Mouse (Mus musculus): Measurements from ENCODE around the gene Acd. TPM values are rescaled to one million over a fixed set of nuclear protein-coding genes. Genes with fewer than 3 reads are reported as not detected.

Acd gene
- polyA plus RNA-seq, 2 experiments, result 52.8 to 62.0 TPM

DNA sequence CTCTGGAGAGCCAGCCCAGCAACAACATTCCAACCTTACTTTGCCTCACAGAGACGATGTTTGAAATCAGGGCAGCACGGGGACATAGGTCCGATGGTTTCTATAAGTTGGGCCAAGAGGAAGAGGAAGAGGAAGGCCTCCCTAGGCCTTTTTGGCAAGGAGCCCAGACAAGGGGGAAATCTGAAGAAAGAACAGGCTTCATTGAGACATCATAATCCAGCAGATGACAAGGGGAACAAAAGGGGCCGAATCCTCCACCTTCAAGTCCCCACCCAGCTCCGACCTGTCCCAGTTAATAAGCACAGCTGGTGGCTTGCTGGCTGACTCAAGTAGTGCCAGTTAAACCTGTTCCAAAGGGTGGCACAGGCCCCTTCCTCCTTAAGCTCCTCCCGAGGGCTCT is 14.1 kb upstream of the Acd start:
- no peak for ATAC-seq (ENCODE audit: low FRiP score, low read depth)
- no peak overlapping the region for H3K4me2 ChIP-seq (replicated peaks; ENCODE audit: low read depth, low read length, severe bottlenecking)
- H3K9ac ChIP-seq (ENCODE audit: low read depth, low read length, severe bottlenecking), result no peak overlapping the region
- H3K4me1 ChIP-seq (ENCODE audit: control insufficient read depth, insufficient read depth, low read length), result no peaks in the 10 kb centered on the region
- no peaks in the 10 kb centered on the region for H3K9me3 ChIP-seq (ENCODE audit: control insufficient read depth, low read length)
- no peak for TF ChIP-seq POLR2A (IDR thresholded peaks at IDR 0.05; ENCODE audit: borderline replicate concordance, extremely low read depth, insufficient read depth, insufficient read length)
- no peaks in the 10 kb centered on the region for H3K27me3 ChIP-seq (ENCODE audit: control insufficient read depth, insufficient read depth, low read length)
- H3K36me3 ChIP-seq (ENCODE audit: control insufficient read depth, insufficient read depth, low read length), result peaks cover 17% of the 10 kb centered on the region
- no peak overlapping the region for H3K4me3 ChIP-seq (replicated peaks; ENCODE audit: low read length)
- DNase-seq (ENCODE audit: low spot score), result no peak
- WGBS, result 67% methylated on average over 6 of the region's 6 CpGs
- no peak overlapping the region for H3K27ac ChIP-seq (replicated peaks; ENCODE audit: low read depth, low read length)

DNA sequence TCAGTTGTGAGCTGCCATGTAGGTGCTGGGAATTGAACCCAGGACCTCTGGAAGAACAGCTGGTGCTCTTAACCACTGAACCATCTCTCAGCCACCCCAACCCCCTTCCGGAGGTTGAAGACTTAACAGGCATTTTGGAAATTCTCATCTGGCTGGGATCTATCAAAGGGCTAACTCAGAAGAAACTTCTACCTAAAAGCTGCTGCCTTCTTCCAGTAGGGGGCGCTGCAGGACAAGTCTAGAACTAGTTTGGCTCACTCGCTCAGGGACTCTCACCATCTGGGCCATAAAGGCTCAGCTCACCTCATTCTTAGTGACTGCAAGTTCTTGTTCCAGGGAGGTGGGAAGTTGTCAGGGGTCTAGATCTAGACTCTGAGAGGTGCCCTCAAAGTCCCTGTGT is 13.2 kb upstream of the Acd start:
- H3K27me3 ChIP-seq (ENCODE audit: control insufficient read depth, insufficient read depth, low read length), result no peaks in the 10 kb centered on the region
- no peak overlapping the region for H3K4me2 ChIP-seq (replicated peaks; ENCODE audit: low read depth, low read length, severe bottlenecking)
- no peak for TF ChIP-seq POLR2A (IDR thresholded peaks at IDR 0.05; ENCODE audit: borderline replicate concordance, extremely low read depth, insufficient read depth, insufficient read length)
- ATAC-seq (ENCODE audit: low FRiP score, low read depth) (peak; percentile 73), DNase-seq (ENCODE audit: low spot score) (peak; percentile 94)
- H3K4me1 ChIP-seq (ENCODE audit: control insufficient read depth, insufficient read depth, low read length), result no peaks in the 10 kb centered on the region
- H3K27ac ChIP-seq (replicated peaks; ENCODE audit: low read depth, low read length), result peak overlapping the region; percentile 15; the same call in 1 of the 2 replicates
- WGBS, result 8% methylated on average over 3 of the region's 3 CpGs
- no peaks in the 10 kb centered on the region for H3K9me3 ChIP-seq (ENCODE audit: control insufficient read depth, low read length)
- no peak overlapping the region for H3K4me3 ChIP-seq (replicated peaks; ENCODE audit: low read length)
- H3K9ac ChIP-seq (ENCODE audit: low read depth, low read length, severe bottlenecking), result no peak overlapping the region
- H3K36me3 ChIP-seq (ENCODE audit: control insufficient read depth, insufficient read depth, low read length), result peaks cover 12% of the 10 kb centered on the region

DNA sequence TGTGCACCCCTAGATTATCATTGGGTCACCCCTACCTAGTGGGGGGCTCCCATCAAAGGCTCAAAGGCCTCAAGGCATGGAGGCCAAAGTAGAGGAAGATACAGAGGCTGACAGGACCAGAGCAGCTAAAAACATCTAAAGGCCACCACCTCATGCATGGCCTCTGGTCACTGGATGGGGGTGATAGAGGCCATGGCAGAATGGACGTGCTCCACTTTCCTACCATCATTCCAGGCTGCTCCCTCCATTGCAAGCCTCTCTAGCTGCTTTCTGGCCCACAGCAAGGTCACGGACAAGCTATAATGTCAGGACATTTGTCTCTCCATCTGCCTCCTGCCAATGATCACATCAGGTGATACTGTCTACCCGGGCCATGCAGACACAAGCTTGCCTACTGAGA is 11.4 kb upstream of the Acd start:
- Histone ChIP-seq H3K4me3 (replicated peaks; ENCODE audit: low read length) (no peak overlapping the region), H3K9me3 (ENCODE audit: control insufficient read depth, low read length) (no peaks in the 10 kb centered on the region), H3K4me2 (replicated peaks; ENCODE audit: low read depth, low read length, severe bottlenecking) (no peak overlapping the region), H3K27ac (replicated peaks; ENCODE audit: low read depth, low read length) (no peak overlapping the region), H3K36me3 (ENCODE audit: control insufficient read depth, insufficient read depth, low read length) (peaks cover 12% of the 10 kb centered on the region), H3K9ac (ENCODE audit: low read depth, low read length, severe bottlenecking) (no peak overlapping the region), H3K27me3 (ENCODE audit: control insufficient read depth, insufficient read depth, low read length) (no peaks in the 10 kb centered on the region), H3K4me1 (ENCODE audit: control insufficient read depth, insufficient read depth, low read length) (no peaks in the 10 kb centered on the region)
- 91% methylated on average over 3 of the region's 3 CpGs for WGBS
- ATAC-seq (ENCODE audit: low FRiP score, low read depth), result no peak
- no peak for TF ChIP-seq POLR2A (IDR thresholded peaks at IDR 0.05; ENCODE audit: borderline replicate concordance, extremely low read depth, insufficient read depth, insufficient read length)
- DNase-seq (ENCODE audit: low spot score), result no peak

DNA sequence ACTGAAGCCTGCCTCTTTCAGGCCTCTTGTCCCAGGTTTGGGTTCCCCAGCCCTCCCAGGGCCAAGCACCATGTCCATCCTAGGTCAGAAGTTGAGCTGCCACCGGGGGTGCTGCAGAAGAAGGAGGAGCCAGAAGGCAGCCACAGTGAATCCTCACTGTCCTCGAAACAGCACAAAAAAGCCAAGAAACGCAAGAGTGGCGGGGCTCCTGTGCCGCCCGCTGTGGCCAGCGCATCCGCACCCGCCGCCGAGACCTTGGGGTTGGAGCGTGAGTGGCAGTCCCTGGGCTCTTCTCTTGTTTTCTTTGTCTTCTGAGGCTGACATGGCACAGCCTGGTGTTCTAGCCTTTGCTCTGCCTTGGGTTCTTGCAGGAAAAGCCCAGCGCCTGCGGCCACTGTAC is 8.4 kb upstream of the Acd start:
- DNase-seq (ENCODE audit: low spot score) (no peak), ATAC-seq (ENCODE audit: low FRiP score, low read depth) (no peak)
- no peaks in the 10 kb centered on the region for H3K27me3 ChIP-seq (ENCODE audit: control insufficient read depth, insufficient read depth, low read length)
- H3K4me3 ChIP-seq (replicated peaks; ENCODE audit: low read length), result no peak overlapping the region
- no peak for TF ChIP-seq POLR2A (IDR thresholded peaks at IDR 0.05; ENCODE audit: borderline replicate concordance, extremely low read depth, insufficient read depth, insufficient read length)
- H3K36me3 ChIP-seq (ENCODE audit: control insufficient read depth, insufficient read depth, low read length), result 0 out of 2 replicates have a peak, but pooled peaks cover 5% of the 10 kb centered on the region
- peaks cover 9% of the 10 kb centered on the region; the same call in 1 of the 2 replicates for H3K4me1 ChIP-seq (ENCODE audit: control insufficient read depth, insufficient read depth, low read length)
- no peak overlapping the region for H3K9ac ChIP-seq (ENCODE audit: low read depth, low read length, severe bottlenecking)
- H3K9me3 ChIP-seq (ENCODE audit: control insufficient read depth, low read length), result no peaks in the 10 kb centered on the region
- no peak overlapping the region for H3K27ac ChIP-seq (replicated peaks; ENCODE audit: low read depth, low read length)
- no peak overlapping the region for H3K4me2 ChIP-seq (replicated peaks; ENCODE audit: low read depth, low read length, severe bottlenecking)
- WGBS, result 66% methylated on average over 5 of the region's 14 CpGs

DNA sequence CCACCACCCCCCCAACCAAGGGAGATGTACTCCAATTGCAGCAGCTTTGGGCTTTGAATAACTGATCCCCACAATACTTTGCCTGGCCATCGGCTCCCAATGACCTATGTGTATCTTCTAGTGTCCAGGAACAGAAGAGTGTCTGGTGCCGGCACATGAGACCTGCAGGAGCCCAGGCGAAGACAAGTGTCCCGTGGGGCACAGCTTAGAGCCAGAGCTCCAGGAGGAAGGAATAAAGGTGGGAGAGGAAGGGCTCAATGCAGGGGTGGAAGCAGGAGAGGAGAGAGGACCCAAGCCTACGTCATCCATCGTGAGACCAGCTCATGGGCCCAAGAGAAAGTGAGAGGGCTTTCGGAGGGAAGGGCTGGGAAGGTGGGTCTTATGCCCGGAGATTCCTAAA is 7.8 kb upstream of the Acd start:
- WGBS, result 96% methylated on average over 8 of the region's 8 CpGs
- Histone ChIP-seq H3K27ac (replicated peaks; ENCODE audit: low read depth, low read length) (no peak overlapping the region), H3K9me3 (ENCODE audit: control insufficient read depth, low read length) (no peaks in the 10 kb centered on the region), H3K36me3 (ENCODE audit: control insufficient read depth, insufficient read depth, low read length) (peaks cover 9% of the 10 kb centered on the region), H3K27me3 (ENCODE audit: control insufficient read depth, insufficient read depth, low read length) (no peaks in the 10 kb centered on the region), H3K4me3 (replicated peaks; ENCODE audit: low read length) (no peak overlapping the region), H3K4me2 (replicated peaks; ENCODE audit: low read depth, low read length, severe bottlenecking) (no peak overlapping the region), H3K9ac (ENCODE audit: low read depth, low read length, severe bottlenecking) (no peak overlapping the region), H3K4me1 (ENCODE audit: control insufficient read depth, insufficient read depth, low read length) (peaks cover 9% of the 10 kb centered on the region; the same call in 1 of the 2 replicates)
- no peak for ATAC-seq (ENCODE audit: low FRiP score, low read depth)
- TF ChIP-seq POLR2A (IDR thresholded peaks at IDR 0.05; ENCODE audit: borderline replicate concordance, extremely low read depth, insufficient read depth, insufficient read length), result no peak
- no peak for DNase-seq (ENCODE audit: low spot score)
